ENCODE assay signal across 25 mouse cellular contexts in the genomic region with DNA sequence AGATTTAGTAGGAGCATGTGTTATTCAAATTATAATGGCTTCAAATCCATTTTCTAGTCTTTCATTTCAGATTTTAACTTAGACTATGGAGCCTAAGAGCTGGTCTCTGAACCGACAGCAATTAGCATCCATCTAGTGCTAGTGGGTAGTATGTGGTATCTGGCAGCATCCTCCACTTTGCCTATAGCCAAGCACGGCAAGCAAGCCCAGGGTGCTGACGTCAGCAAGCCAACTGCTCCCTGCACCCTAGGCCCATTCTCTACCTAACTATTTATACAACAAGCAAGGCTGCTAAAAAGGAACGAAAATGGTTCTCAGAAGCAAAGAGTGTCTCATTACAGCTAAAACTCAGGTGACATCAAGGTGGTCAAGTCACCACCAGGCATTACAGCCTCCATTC.
DNase-seq lines count a peak whose midpoint lies in the region; ATAC-seq and TF ChIP-seq lines count a peak whose summit lies in the region.
"Had no signal": no experiment of that assay in that cellular context is flagged by ENCODE, and none has a peak within 500 bp of the region (broad histone marks: within the 10 kb centered on the region; RNA-seq: fewer than 3 reads in every experiment).

No protein-coding gene starts in this region.

- no peak for TF ChIP-seq EP300 in CH12.LX (IDR thresholded peaks at IDR 0.05; ENCODE audit: low read length)

- in situ Hi-C loops in CH12.LX (cut with MboI; ENCODE audit: low pct_ligation_motif_present, low pct_unique_long_range_greater_than_20kb, low sequenced_read_pairs) = no loop called here

- peak; percentile 42; the same call in 1 of the 2 replicates for ATAC-seq in forebrain, postnatal 0 days
- no peak for ATAC-seq in forebrain, embryonic 14.5 days
- ATAC-seq: hindbrain, embryonic 16.5 days; intestine, embryonic 15.5 days had no signal

- DNase-seq in forebrain, postnatal 0 days = no peak
- no peak for DNase-seq in forebrain, embryonic 14.5 days (ENCODE audit: low spot score)
- DNase-seq in left cerebral cortex, adult 2 months (ENCODE audit: extremely low spot score in 1 of 2, low spot score in 2 of 2) = no peak
- no peak for DNase-seq in left cerebral cortex, adult 9 months (ENCODE audit: low spot score in 2 of 2)
- no peak for DNase-seq in CH12.LX (ENCODE audit: extremely low read depth)
- peak; percentile 55 for DNase-seq in brain, embryonic 14.5 days (ENCODE audit: low read depth)
- DNase-seq in embryonic facial prominence, embryonic 10.5 days (ENCODE audit: low spot score) = no peak
- no peak for DNase-seq in cerebellum, adult 2 months
- DNase-seq: B cell, adult 2 months; cerebellum, adult 18-20 months; cerebellum, adult 9-11 months; cerebellum, postnatal 25 days; gastrocnemius, postnatal 25 days; heart, adult 18-20 months; heart, postnatal 10 days; heart, postnatal 36 days had no signal

- H3K9me3 ChIP-seq in forebrain, postnatal 0 days (ENCODE audit: low read length) = no peaks in the 10 kb centered on the region
- no peaks in the 10 kb centered on the region for H3K9me3 ChIP-seq in forebrain, embryonic 14.5 days (replicated peaks; ENCODE audit: control insufficient read depth, low read length)
- no peaks in the 10 kb centered on the region for H3K9me3 ChIP-seq in CH12.LX (replicated peaks; ENCODE audit: low read length)
- H3K9me3 ChIP-seq in embryonic facial prominence, embryonic 10.5 days = no peaks in the 10 kb centered on the region
- H3K9me3 ChIP-seq: embryonic facial prominence, embryonic 13.5 days; forebrain, embryonic 13.5 days; heart, embryonic 12.5 days; heart, embryonic 15.5 days; hindbrain, embryonic 10.5 days; hindbrain, embryonic 13.5 days; intestine, embryonic 15.5 days had no signal

- no peak overlapping the region for H3K9ac ChIP-seq in forebrain, postnatal 0 days
- no peak overlapping the region for H3K9ac ChIP-seq in forebrain, embryonic 14.5 days (ENCODE audit: low read length)
- H3K9ac ChIP-seq in CH12.LX (ENCODE audit: insufficient read depth, low read depth) = no peak overlapping the region
- H3K9ac ChIP-seq: embryonic facial prominence, embryonic 13.5 days; forebrain, embryonic 13.5 days; heart, embryonic 12.5 days; heart, embryonic 15.5 days; hindbrain, embryonic 13.5 days; intestine, embryonic 15.5 days had no signal

- no peak for TF ChIP-seq CTCF in forebrain, postnatal 0 days (IDR thresholded peaks at IDR 0.05; ENCODE audit: low read depth)
- no peak for TF ChIP-seq CTCF in left cerebral cortex, adult 2 months (IDR thresholded peaks at IDR 0.05)
- no peak for TF ChIP-seq CTCF in CH12.LX (conservative IDR thresholded peaks at IDR 0.05 in 1 of 2, IDR thresholded peaks at IDR 0.05 in 1 of 2; ENCODE audit: low read depth in 2 of 2, low read length in 2 of 2)
- no peak for TF ChIP-seq CTCF in brain, embryonic 14.5 days (IDR thresholded peaks at IDR 0.05; ENCODE audit: borderline replicate concordance, extremely low read depth, insufficient read depth, insufficient read length)
- no peak for TF ChIP-seq CTCF in cerebellum, adult 2 months (IDR thresholded peaks at IDR 0.05; ENCODE audit: borderline replicate concordance, insufficient read depth, low read depth, low read length)

- 39% methylated on average over 4 of the region's 4 CpGs for WGBS in forebrain, postnatal 0 days
- 76% methylated on average over 4 of the region's 4 CpGs for WGBS in forebrain, embryonic 14.5 days
- WGBS in embryonic facial prominence, embryonic 10.5 days = 87% methylated on average over 4 of the region's 4 CpGs
- 50% methylated on average over 4 of the region's 4 CpGs for WGBS in cerebellum, adult 2 months

- intact Hi-C loops in left cerebral cortex, adult 2 months (cut with DNase I) = no loop called here

- H3K4me2 ChIP-seq in forebrain, postnatal 0 days (ENCODE audit: low read depth) = no peak overlapping the region
- H3K4me2 ChIP-seq in forebrain, embryonic 14.5 days (ENCODE audit: low read length) = no peak overlapping the region
- no peak overlapping the region for H3K4me2 ChIP-seq in CH12.LX (ENCODE audit: insufficient read depth, low read depth, poor library complexity, severe bottlenecking)
- H3K4me2 ChIP-seq: embryonic facial prominence, embryonic 13.5 days; forebrain, embryonic 13.5 days; heart, embryonic 12.5 days; heart, embryonic 15.5 days; hindbrain, embryonic 13.5 days; intestine, embryonic 15.5 days had no signal

- no peaks in the 10 kb centered on the region for H3K27me3 ChIP-seq in forebrain, postnatal 0 days (ENCODE audit: insufficient read depth, low read length)
- H3K27me3 ChIP-seq in forebrain, embryonic 14.5 days (replicated peaks; ENCODE audit: control insufficient read depth, insufficient read depth, low read length) = no peaks in the 10 kb centered on the region
- H3K27me3 ChIP-seq in CH12.LX (replicated peaks) = no peaks in the 10 kb centered on the region
- H3K27me3 ChIP-seq in embryonic facial prominence, embryonic 10.5 days (replicated peaks; ENCODE audit: low read depth, poor library complexity, severe bottlenecking) = no peaks in the 10 kb centered on the region
- H3K27me3 ChIP-seq in cerebellum, adult 2 months (ENCODE audit: control insufficient read depth, insufficient read depth, low read length) = no peaks in the 10 kb centered on the region; the same call in 1 of the 2 replicates
- H3K27me3 ChIP-seq: embryonic facial prominence, embryonic 13.5 days; forebrain, embryonic 13.5 days; heart, embryonic 12.5 days; heart, embryonic 15.5 days; hindbrain, embryonic 13.5 days; intestine, embryonic 15.5 days had no signal

- H3K79me2 ChIP-seq in CH12.LX (replicated peaks; ENCODE audit: control insufficient read depth, extremely low read depth, insufficient read depth, poor library complexity, severe bottlenecking) = no peaks in the 10 kb centered on the region

- no peak for TF ChIP-seq POLR2A in CH12.LX (IDR thresholded peaks at IDR 0.05; ENCODE audit: low read depth, low read length)
- no peak for TF ChIP-seq POLR2A in brain, embryonic 14.5 days (IDR thresholded peaks at IDR 0.05; ENCODE audit: borderline replicate concordance, extremely low read depth, insufficient read depth, insufficient read length, poor library complexity, severe bottlenecking)
- TF ChIP-seq POLR2A in cerebellum, adult 2 months (IDR thresholded peaks at IDR 0.05; ENCODE audit: borderline replicate concordance, insufficient read depth, low read length) = no peak

- H3K27ac ChIP-seq in forebrain, postnatal 0 days (ENCODE audit: low read depth, low read length) = 0 out of 2 replicates have a peak overlapping the region, but pooled peaks have one; percentile 9
- H3K27ac ChIP-seq in forebrain, embryonic 14.5 days (ENCODE audit: low read depth, low read length) = no peak overlapping the region
- H3K27ac ChIP-seq in left cerebral cortex, adult 2 months = peak overlapping the region; percentile 33; the same call in 1 of the 2 replicates
- no peak overlapping the region for H3K27ac ChIP-seq in CH12.LX (ENCODE audit: insufficient read depth, low read depth)
- H3K27ac ChIP-seq in embryonic facial prominence, embryonic 10.5 days (replicated peaks) = no peak overlapping the region
- no peak overlapping the region for H3K27ac ChIP-seq in cerebellum, adult 2 months (ENCODE audit: insufficient read depth, low read length)
- H3K27ac ChIP-seq: embryonic facial prominence, embryonic 13.5 days; forebrain, embryonic 13.5 days; heart, embryonic 15.5 days; hindbrain, embryonic 10.5 days; intestine, embryonic 15.5 days had no signal

- peaks cover 14% of the 10 kb centered on the region for H3K4me1 ChIP-seq in forebrain, postnatal 0 days (ENCODE audit: insufficient read depth)
- peaks cover 31% of the 10 kb centered on the region for H3K4me1 ChIP-seq in forebrain, embryonic 14.5 days (ENCODE audit: control insufficient read depth, insufficient read depth, low read length)
- peaks cover 3 to 27% of the 10 kb centered on the region in 2 experiments; a peak in 2 of 4 replicates for H3K4me1 ChIP-seq in CH12.LX (ENCODE audit: control insufficient read depth in 1 of 2, insufficient read depth in 2 of 2)
- peaks cover 14% of the 10 kb centered on the region for H3K4me1 ChIP-seq in embryonic facial prominence, embryonic 10.5 days
- no peaks in the 10 kb centered on the region for H3K4me1 ChIP-seq in cerebellum, adult 2 months (ENCODE audit: control insufficient read depth, insufficient read depth, low read length)

- H3K4me3 ChIP-seq in forebrain, postnatal 0 days (ENCODE audit: low read depth, low read length) = no peak overlapping the region
- no peak overlapping the region for H3K4me3 ChIP-seq in forebrain, embryonic 14.5 days (ENCODE audit: low read depth, low read length)
- no peak overlapping the region for H3K4me3 ChIP-seq in left cerebral cortex, adult 2 months
- no peak overlapping the region for H3K4me3 ChIP-seq in CH12.LX (replicated peaks in 1 of 3; ENCODE audit: low read depth in 2 of 3, low read length in 2 of 3, poor library complexity in 1 of 3)
- H3K4me3 ChIP-seq in embryonic facial prominence, embryonic 10.5 days = no peak overlapping the region
- H3K4me3 ChIP-seq in cerebellum, adult 2 months (replicated peaks; ENCODE audit: insufficient read depth, low read depth, low read length) = no peak overlapping the region
- H3K4me3 ChIP-seq: embryonic facial prominence, embryonic 13.5 days; erythroblast, embryonic 14.5 days; forebrain, embryonic 13.5 days; heart, embryonic 12.5 days; heart, embryonic 15.5 days; hindbrain, embryonic 10.5 days; hindbrain, embryonic 13.5 days; intestine, embryonic 15.5 days had no signal

- dilution Hi-C loops in CH12.LX (cut with MboI; ENCODE audit: extremely low pct_ligation_motif_present, extremely low pct_unique_long_range_greater_than_20kb, low sequenced_read_pairs) = no loop called here

- no peak for TF ChIP-seq RAD21 in CH12.LX (IDR thresholded peaks at IDR 0.05; ENCODE audit: low read depth, low read length)

- no peaks in the 10 kb centered on the region for H3K36me3 ChIP-seq in forebrain, postnatal 0 days (ENCODE audit: insufficient read depth)
- no peaks in the 10 kb centered on the region for H3K36me3 ChIP-seq in forebrain, embryonic 14.5 days (ENCODE audit: control insufficient read depth, insufficient read depth, low read length)
- H3K36me3 ChIP-seq in CH12.LX (replicated peaks in 1 of 2; ENCODE audit: control insufficient read depth in 1 of 2, insufficient read depth in 1 of 2, low read length in 1 of 2) = no peaks in the 10 kb centered on the region
- no peaks in the 10 kb centered on the region for H3K36me3 ChIP-seq in embryonic facial prominence, embryonic 10.5 days (replicated peaks)
- H3K36me3 ChIP-seq: embryonic facial prominence, embryonic 13.5 days; heart, embryonic 12.5 days; heart, embryonic 15.5 days; hindbrain, embryonic 13.5 days; intestine, embryonic 15.5 days had no signal

TF ChIP-seq in CH12.LX, 34 proteins besides CTCF, POLR2A, EP300 and RAD21:
- 0 out of 2 replicates have a peak, but pooled peaks have one; percentile 15 for TF ChIP-seq MAFK (IDR thresholded peaks at IDR 0.05; ENCODE audit: insufficient replicate concordance, low read length)
- no peak for TF ChIP-seq PAX5 (IDR thresholded peaks at IDR 0.05; ENCODE audit: low read length)
- TF ChIP-seq ETS1 (conservative IDR thresholded peaks at IDR 0.05; ENCODE audit: low read depth, low read length) = no peak

Comparison
In these comparisons a context has a peak if more than half of its experiments do, and no peak if none do; other contexts are left out.
1. H3K27ac ChIP-seq: peak in forebrain, postnatal 0 days (single experiment) and left cerebral cortex, adult 2 months (single experiment); none in forebrain, embryonic 14.5 days (single experiment), CH12.LX (single experiment), embryonic facial prominence, embryonic 10.5 days (single experiment) and cerebellum, adult 2 months (single experiment).